Mouse (Mus musculus): ENCODE data around the gene Ankrd23. TPM values are rescaled to one million over a fixed set of nuclear protein-coding genes. Genes with fewer than 3 reads are reported as not detected.

Ankrd23 gene
- polyA plus RNA-seq, 1 experiment from 2014 or later: 18.9 TPM

DNA sequence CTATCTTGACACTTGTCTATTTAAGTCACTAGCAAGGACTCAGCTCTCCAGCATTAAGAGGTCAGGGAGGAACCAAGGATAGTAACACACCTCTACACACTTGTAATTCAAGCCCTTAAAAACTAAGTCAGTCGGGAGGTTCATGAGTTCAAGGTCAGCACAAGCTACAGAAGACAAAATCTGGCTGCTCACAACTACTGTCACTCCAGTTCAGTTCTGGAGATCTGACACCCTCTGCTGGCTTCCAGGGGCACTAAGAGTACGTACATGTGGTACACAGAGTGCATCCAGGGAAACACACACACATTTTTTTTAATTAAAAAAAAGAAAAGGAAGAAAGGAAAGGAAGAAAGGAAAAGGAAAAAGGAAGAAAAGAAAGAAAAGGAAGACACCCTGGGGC is 40.0 kb downstream of the Ankrd23 start:
- WGBS: 38% methylated on average over 2 of the region's 2 CpGs
- Histone ChIP-seq H3K9ac (ENCODE audit: low read length) (no peak overlapping the region), H3K4me2 (ENCODE audit: low read length) (no peak overlapping the region), H3K27ac (replicated peaks in 1 of 2; ENCODE audit: control insufficient read depth in 1 of 2, insufficient read depth in 1 of 2, low read depth in 2 of 2, low read length in 2 of 2) (no peak overlapping the region), H3K36me3 (ENCODE audit: control insufficient read depth, insufficient read depth, low read length) (peaks cover 15% of the 10 kb centered on the region; the same call in 1 of the 2 replicates), H3K9me3 (ENCODE audit: control insufficient read depth, low read length) (no peaks in the 10 kb centered on the region), H3K27me3 (ENCODE audit: control insufficient read depth, insufficient read depth, low read length) (no peaks in the 10 kb centered on the region), H3K4me1 (ENCODE audit: control insufficient read depth in 2 of 2, insufficient read depth in 2 of 2, low read length in 2 of 2) (peaks cover 7 to 16% of the 10 kb centered on the region in 2 experiments), H3K4me3 (ENCODE audit: control insufficient read depth in 1 of 2, insufficient read depth in 1 of 2, low read depth in 1 of 2, low read length in 2 of 2) (no peak overlapping the region)
- ATAC-seq (ENCODE audit: insufficient number of reproducible peaks, insufficient read depth, low FRiP score, low read depth): no peak

DNA sequence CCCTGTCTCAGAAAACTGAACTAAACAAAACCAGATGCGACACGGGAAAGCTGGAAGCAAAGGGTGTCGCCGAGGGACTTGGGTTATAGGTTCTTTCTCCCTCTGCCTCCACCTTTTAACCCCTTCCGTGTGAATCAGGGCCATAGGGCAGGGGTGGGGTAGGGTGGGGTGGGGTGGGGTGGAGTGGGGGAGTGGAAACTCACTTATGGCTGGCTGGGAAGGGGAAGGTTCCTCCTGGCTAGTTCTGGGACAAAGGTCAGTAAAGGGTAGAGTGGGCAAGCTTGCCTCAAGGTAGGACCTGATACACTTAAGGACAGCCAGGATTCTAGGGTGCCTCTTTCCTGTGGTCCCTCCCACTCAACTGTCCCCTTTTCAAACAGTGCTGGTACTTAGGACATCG is 43.4 kb downstream of the Ankrd23 start:
- WGBS: 78% methylated on average over 6 of the region's 6 CpGs
- no peak for ATAC-seq (ENCODE audit: insufficient number of reproducible peaks, insufficient read depth, low FRiP score, low read depth)
- Histone ChIP-seq H3K9me3 (ENCODE audit: control insufficient read depth, low read length) (no peaks in the 10 kb centered on the region), H3K4me1 (ENCODE audit: control insufficient read depth in 2 of 2, insufficient read depth in 2 of 2, low read length in 2 of 2) (peaks cover 7 to 16% of the 10 kb centered on the region in 2 experiments), H3K9ac (ENCODE audit: low read length) (no peak overlapping the region), H3K36me3 (ENCODE audit: control insufficient read depth, insufficient read depth, low read length) (0 out of 2 replicates have a peak, but pooled peaks cover 3% of the 10 kb centered on the region), H3K27ac (replicated peaks in 1 of 2; ENCODE audit: control insufficient read depth in 1 of 2, insufficient read depth in 1 of 2, low read depth in 2 of 2, low read length in 2 of 2) (no peak overlapping the region), H3K27me3 (ENCODE audit: control insufficient read depth, insufficient read depth, low read length) (no peaks in the 10 kb centered on the region), H3K4me2 (ENCODE audit: low read length) (no peak overlapping the region), H3K4me3 (ENCODE audit: control insufficient read depth in 1 of 2, insufficient read depth in 1 of 2, low read depth in 1 of 2, low read length in 2 of 2) (no peak overlapping the region)

DNA sequence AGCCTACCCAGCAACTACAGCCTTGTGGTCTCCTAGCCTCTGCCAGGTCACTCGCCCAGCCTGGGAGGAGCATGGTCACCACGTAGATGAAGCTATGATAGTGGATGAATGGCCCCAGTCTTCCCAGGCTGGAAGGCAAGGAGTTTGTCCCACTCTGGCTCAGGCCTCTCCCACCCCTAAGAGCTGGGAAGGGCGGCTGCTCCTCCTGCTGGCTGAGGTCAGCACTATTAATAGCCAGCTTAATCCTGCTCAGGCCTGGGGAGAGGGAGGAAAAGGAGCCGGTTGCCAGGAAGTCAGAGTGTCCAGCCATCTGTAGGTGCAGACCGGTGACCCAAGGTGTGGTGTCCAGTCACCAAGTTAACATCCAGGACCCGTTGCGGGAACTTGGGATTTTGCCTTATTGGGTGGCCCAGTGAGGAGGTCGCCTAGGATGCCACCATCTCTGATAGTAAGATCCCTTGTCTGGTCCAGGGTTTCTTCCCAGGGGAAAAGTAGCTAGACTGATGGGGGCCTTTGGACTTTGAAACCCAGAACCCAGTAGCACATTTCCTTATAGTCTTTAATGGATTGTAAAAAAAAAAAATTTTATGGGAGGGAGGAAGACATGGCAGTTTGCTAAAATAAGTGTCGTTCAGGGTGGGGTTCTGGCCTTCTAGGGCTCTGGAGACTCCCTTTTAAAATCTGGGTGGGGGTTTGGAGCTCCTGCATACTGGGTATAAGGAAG is 44.1 kb downstream of the Ankrd23 start:
- peak overlapping the region in 1 of 2 experiments; percentile 41; a peak in 1 of 4 replicates for H3K27ac ChIP-seq (replicated peaks in 1 of 2; ENCODE audit: control insufficient read depth in 1 of 2, insufficient read depth in 1 of 2, low read depth in 2 of 2, low read length in 2 of 2)
- WGBS: 22% methylated on average over 9 of the region's 9 CpGs
- no peaks in the 10 kb centered on the region for H3K27me3 ChIP-seq (ENCODE audit: control insufficient read depth, insufficient read depth, low read length)
- no peak overlapping the region for H3K4me3 ChIP-seq (ENCODE audit: control insufficient read depth in 1 of 2, insufficient read depth in 1 of 2, low read depth in 1 of 2, low read length in 2 of 2)
- H3K9me3 ChIP-seq (ENCODE audit: control insufficient read depth, low read length): no peaks in the 10 kb centered on the region
- no peaks in the 10 kb centered on the region for H3K36me3 ChIP-seq (ENCODE audit: control insufficient read depth, insufficient read depth, low read length)
- H3K9ac ChIP-seq (ENCODE audit: low read length): no peak overlapping the region
- peak; percentile 89 for ATAC-seq (ENCODE audit: insufficient number of reproducible peaks, insufficient read depth, low FRiP score, low read depth)
- H3K4me1 ChIP-seq (ENCODE audit: control insufficient read depth in 2 of 2, insufficient read depth in 2 of 2, low read length in 2 of 2): peaks cover 7 to 16% of the 10 kb centered on the region in 2 experiments
- 0 out of 2 replicates have a peak overlapping the region, but pooled peaks have one; percentile 14 for H3K4me2 ChIP-seq (ENCODE audit: low read length)

DNA sequence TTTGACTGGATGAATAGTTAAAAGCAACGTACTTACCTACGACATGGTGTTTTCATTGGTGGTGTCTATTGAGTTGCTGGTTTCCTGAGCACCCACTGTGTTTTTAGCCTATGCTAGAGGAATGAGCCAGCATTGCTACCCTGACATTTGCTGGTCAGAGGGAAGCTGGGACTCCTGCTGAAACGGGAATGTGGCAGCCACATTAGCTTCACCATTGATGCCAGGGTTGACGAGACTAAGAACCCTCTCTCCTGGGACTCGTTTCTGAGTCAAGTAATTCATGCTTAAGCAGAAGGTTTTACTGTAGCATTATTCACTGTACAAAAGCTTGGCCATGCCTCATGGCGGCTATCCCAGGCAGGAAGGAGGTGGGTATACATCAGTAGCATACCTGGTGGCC is 47.0 kb downstream of the Ankrd23 start:
- no peak overlapping the region for H3K4me2 ChIP-seq (ENCODE audit: low read length)
- H3K27ac ChIP-seq (replicated peaks in 1 of 2; ENCODE audit: control insufficient read depth in 1 of 2, insufficient read depth in 1 of 2, low read depth in 2 of 2, low read length in 2 of 2): no peak overlapping the region
- WGBS: 73% methylated on average over 6 of the region's 6 CpGs
- H3K9me3 ChIP-seq (ENCODE audit: control insufficient read depth, low read length): no peaks in the 10 kb centered on the region
- ATAC-seq (ENCODE audit: insufficient number of reproducible peaks, insufficient read depth, low FRiP score, low read depth): no peak
- no peak overlapping the region for H3K9ac ChIP-seq (ENCODE audit: low read length)
- H3K27me3 ChIP-seq (ENCODE audit: control insufficient read depth, insufficient read depth, low read length): no peaks in the 10 kb centered on the region
- H3K4me1 ChIP-seq (ENCODE audit: control insufficient read depth in 2 of 2, insufficient read depth in 2 of 2, low read length in 2 of 2): peaks cover 7 to 12% of the 10 kb centered on the region in 2 experiments
- no peak overlapping the region for H3K4me3 ChIP-seq (ENCODE audit: control insufficient read depth in 1 of 2, insufficient read depth in 1 of 2, low read depth in 1 of 2, low read length in 2 of 2)
- no peaks in the 10 kb centered on the region for H3K36me3 ChIP-seq (ENCODE audit: control insufficient read depth, insufficient read depth, low read length)

DNA sequence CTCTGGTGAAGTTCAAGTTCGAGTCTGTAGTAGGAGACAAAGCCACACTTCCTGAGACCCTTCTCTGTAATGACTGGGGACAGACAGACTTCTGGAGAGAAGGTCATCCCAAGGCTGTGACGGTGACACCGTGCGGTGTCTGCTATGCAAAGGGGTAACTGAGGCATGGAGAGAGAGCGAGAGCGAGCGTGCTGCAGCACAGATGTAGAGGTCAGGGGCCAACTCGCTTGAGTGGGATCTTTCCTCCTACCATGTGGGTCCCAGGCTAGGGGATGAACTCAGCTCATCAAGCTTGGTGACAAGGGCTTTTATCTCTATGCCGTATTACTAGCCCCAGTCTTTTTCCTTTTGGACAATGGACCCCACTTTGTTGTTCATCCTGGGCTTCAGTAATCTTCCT is 49.6 kb downstream of the Ankrd23 start:
- H3K27ac ChIP-seq (replicated peaks in 1 of 2; ENCODE audit: control insufficient read depth in 1 of 2, insufficient read depth in 1 of 2, low read depth in 2 of 2, low read length in 2 of 2): no peak overlapping the region
- WGBS: 84% methylated on average over 9 of the region's 9 CpGs
- H3K4me1 ChIP-seq (ENCODE audit: control insufficient read depth in 2 of 2, insufficient read depth in 2 of 2, low read length in 2 of 2): peaks cover 2 to 3% of the 10 kb centered on the region in 2 experiments
- H3K27me3 ChIP-seq (ENCODE audit: control insufficient read depth, insufficient read depth, low read length): no peaks in the 10 kb centered on the region
- no peaks in the 10 kb centered on the region for H3K36me3 ChIP-seq (ENCODE audit: control insufficient read depth, insufficient read depth, low read length)
- H3K9ac ChIP-seq (ENCODE audit: low read length): no peak overlapping the region
- no peaks in the 10 kb centered on the region for H3K9me3 ChIP-seq (ENCODE audit: control insufficient read depth, low read length)
- no peak overlapping the region for H3K4me3 ChIP-seq (ENCODE audit: control insufficient read depth in 1 of 2, insufficient read depth in 1 of 2, low read depth in 1 of 2, low read length in 2 of 2)
- ATAC-seq (ENCODE audit: insufficient number of reproducible peaks, insufficient read depth, low FRiP score, low read depth): no peak
- H3K4me2 ChIP-seq (ENCODE audit: low read length): no peak overlapping the region

DNA sequence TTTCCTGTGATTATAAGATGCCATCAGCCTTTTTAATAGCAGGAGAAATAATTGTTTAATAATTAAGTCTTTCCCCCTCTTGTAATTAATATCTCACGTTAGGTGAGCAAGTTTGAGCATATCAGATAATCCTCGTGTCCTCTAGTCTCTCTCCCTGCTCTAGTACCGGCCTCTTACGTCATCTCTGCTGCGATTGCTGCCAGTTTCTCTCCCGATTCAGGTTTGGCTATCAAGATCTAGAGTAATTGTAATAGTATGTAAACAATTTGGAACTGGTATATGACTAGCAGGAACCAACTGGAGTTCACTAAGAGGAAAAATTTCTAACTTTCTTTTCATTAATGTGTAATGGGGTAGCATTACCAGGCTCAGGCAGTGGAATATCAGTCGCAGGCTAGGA is 51.6 kb downstream of the Ankrd23 start:
- 57% methylated on average over 7 of the region's 7 CpGs for WGBS
- H3K9ac ChIP-seq (ENCODE audit: low read length): no peak overlapping the region
- no peaks in the 10 kb centered on the region; a peak in 1 of 4 replicates for H3K4me1 ChIP-seq (ENCODE audit: control insufficient read depth in 2 of 2, insufficient read depth in 2 of 2, low read length in 2 of 2)
- no peak overlapping the region for H3K4me2 ChIP-seq (ENCODE audit: low read length)
- no peaks in the 10 kb centered on the region for H3K36me3 ChIP-seq (ENCODE audit: control insufficient read depth, insufficient read depth, low read length)
- H3K9me3 ChIP-seq (ENCODE audit: control insufficient read depth, low read length): no peaks in the 10 kb centered on the region
- no peaks in the 10 kb centered on the region for H3K27me3 ChIP-seq (ENCODE audit: control insufficient read depth, insufficient read depth, low read length)
- H3K27ac ChIP-seq (replicated peaks in 1 of 2; ENCODE audit: control insufficient read depth in 1 of 2, insufficient read depth in 1 of 2, low read depth in 2 of 2, low read length in 2 of 2): no peak overlapping the region
- no peak for ATAC-seq (ENCODE audit: insufficient number of reproducible peaks, insufficient read depth, low FRiP score, low read depth)
- H3K4me3 ChIP-seq (ENCODE audit: control insufficient read depth in 1 of 2, insufficient read depth in 1 of 2, low read depth in 1 of 2, low read length in 2 of 2): no peak overlapping the region

DNA sequence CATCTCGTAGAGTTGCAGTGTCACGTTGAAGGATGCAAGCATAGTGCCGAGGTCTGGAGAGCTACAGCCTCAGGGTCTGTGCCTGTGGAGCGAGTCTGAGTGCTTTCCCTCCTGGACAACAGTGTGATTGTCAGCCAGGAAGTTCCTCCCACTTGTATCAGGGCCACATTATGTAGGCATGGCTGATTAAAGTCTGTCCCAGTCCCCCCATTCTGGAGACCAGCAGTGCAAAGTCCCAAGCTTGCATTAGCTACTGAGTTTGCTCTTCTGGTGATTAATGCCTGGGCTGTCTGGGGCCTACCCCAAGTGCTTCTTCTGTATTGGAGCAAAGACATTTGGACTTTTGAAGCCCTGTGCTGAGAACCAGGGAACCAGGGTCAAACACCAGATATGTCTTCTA is 52.9 kb downstream of the Ankrd23 start:
- no peaks in the 10 kb centered on the region for H3K9me3 ChIP-seq (ENCODE audit: control insufficient read depth, low read length)
- no peak overlapping the region for H3K4me2 ChIP-seq (ENCODE audit: low read length)
- H3K9ac ChIP-seq (ENCODE audit: low read length): no peak overlapping the region
- no peak overlapping the region for H3K27ac ChIP-seq (replicated peaks in 1 of 2; ENCODE audit: control insufficient read depth in 1 of 2, insufficient read depth in 1 of 2, low read depth in 2 of 2, low read length in 2 of 2)
- WGBS: 59% methylated on average over 4 of the region's 4 CpGs
- no peaks in the 10 kb centered on the region; a peak in 1 of 4 replicates for H3K4me1 ChIP-seq (ENCODE audit: control insufficient read depth in 2 of 2, insufficient read depth in 2 of 2, low read length in 2 of 2)
- ATAC-seq (ENCODE audit: insufficient number of reproducible peaks, insufficient read depth, low FRiP score, low read depth): no peak
- no peaks in the 10 kb centered on the region for H3K36me3 ChIP-seq (ENCODE audit: control insufficient read depth, insufficient read depth, low read length)
- H3K4me3 ChIP-seq (ENCODE audit: control insufficient read depth in 1 of 2, insufficient read depth in 1 of 2, low read depth in 1 of 2, low read length in 2 of 2): no peak overlapping the region
- H3K27me3 ChIP-seq (ENCODE audit: control insufficient read depth, insufficient read depth, low read length): no peaks in the 10 kb centered on the region

Measured in heart, embryonic 14.5 days (tissue).